Mouse (Mus musculus) frontal cortex, postnatal 10 days (tissue): ENCODE results near the gene Napa.

Experiments used
- DNase-seq, 2 experiments: peaks; one replicate each; pipeline ENCODE4 v3.0.0; 2022; ENCODE audit warnings: low spot score in 2 of 2, mixed read lengths in 1 of 2

Gene Napa

DNA sequence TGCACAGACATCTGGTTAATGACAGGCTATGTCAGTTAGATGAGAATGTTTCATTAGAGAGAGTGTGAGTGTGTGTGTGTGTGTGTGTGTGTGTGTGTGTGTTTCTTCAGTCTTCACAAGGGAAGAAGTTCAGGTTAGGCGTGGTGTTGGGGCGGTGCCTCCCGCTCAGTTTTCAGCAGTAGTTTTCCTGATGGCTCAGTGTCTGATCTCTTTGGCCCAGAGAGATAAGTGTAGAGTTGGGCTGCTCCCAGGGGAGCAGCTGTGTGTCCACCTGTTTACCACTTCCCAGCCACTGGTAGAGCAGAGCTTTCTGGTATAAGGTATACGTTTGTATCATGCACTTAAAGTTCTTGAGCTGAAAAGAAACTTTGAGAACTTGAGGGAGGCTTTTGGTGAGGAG, 1.6 kb downstream of the Napa start:
- DNase-seq: no peak

DNA sequence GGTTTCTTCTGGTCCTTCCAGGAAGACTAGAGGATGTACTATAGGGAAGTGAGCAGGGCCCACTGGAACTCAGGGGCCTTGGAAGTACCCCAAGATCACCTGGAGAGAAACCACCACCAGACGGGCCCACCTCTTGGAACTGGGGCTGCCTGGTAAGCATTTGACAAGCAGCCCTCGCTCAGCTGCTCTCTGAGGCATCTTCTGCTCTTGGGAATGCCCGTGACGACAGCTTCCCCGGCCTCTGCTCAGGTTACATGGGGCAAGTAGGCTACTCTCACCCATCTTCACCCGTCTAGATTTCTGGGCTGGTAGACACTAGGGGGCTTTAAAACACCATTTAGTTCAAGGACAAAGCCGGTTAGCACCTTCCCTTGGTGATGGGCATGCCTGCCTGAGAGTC, 2.8 kb downstream of the Napa start:
- DNase-seq: peak in 1 of 2 experiments; percentile 6

- no peak for DNase-seq
Measured at GRCm38 (mm10) chr7:16101726-16102475, 3.6 kb downstream of the Napa start.

DNA sequence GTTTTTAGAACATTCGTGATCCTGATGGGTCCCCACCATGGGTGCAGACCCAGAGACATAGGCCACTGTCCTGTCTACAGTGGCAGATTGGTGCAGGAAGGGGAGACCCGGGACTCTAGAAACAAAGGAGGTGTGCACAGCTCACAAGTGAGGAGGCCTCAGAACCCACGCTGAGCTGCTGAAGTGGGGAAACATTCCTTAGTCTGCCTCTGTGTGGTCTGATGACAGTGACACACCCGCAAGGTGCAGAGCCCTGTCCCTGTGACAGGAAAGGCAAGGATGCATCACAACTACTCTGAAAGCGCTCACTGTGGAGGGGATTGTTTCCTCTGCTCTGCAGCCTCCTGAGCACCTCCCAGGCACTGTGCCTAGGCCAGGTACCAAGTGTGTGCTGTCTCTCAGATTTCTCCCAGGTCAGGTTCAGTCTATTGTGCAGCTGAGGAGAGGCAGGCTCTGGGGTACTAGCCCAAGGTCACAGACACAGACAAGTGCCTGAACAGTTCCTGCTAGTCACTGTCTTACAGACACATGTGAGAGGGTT, 4.5 kb downstream of the Napa start:
- DNase-seq: no peak

DNA sequence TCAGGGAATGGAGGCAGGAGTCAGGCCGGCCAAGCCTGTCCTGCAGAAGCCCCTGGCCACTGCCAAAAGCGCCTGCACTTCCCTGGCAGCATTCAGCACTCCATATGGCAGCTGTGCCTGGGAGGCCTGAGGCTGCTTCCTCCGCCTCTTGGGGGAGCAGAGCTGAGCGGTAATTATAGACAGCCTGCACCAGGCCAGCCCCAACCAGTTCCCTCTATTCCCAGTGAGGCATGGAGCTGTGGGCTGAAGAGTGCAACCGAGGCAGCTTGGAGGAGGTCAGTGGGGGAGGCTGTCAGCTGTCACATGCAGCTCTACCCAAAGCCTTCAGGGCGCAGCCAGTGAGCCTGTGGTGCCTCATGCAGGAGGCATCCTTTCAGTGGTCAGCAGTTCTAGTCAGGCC, 5.5 kb downstream of the Napa start:
- DNase-seq: peak; percentile 54 to 65

GRCm38 (mm10) chr7:16104611-16105388, 6.5 kb downstream of the Napa start:
- DNase-seq: no peak

- no peak for DNase-seq
Measured at GRCm38 (mm10) chr7:16108886-16109542, 10.8 kb downstream of the Napa start.

GRCm38 (mm10) chr7:16110158-16110557, 11.9 kb downstream of the Napa start:
- no peak for DNase-seq

DNA sequence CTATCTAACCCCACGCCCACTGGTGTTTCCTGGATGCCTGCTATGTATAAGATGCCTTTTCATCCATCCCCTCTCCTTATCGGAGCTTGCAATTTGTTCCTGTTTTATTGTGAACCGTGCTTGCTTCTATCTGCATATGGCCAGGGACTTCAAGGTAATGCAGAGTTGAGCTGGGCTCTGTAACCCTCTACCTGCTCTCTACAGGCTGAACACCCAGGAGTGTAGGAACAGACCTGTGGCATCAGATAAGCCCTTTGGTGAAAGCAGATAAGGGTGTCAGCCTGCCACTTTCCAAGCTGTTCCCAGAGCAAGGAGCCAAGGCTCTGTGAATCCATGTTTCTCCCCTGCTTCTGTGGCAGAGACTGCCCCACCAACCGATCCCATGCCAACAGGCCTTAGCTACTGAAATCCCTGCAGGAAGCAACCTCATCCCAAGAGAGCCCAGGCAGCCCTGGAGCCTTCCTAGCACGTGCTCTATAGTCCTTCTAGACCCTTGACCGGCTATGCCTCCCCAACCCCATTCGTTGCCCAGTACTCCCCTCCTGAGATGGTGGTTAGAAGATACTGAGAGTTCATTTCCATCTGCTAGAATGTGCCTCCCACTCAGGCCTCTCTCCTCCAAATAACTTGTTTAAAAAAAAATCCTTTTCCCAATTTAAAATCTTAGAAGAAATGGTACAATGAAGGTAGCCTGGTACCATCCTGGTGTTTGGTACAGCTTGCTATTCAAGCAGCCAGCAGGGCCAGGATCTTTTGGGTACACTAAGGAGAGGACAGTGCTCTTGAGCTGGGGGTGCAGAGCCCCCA, 13.2 kb downstream of the Napa start:
- DNase-seq: no peak

GRCm38 (mm10) chr7:16116418-16116817, 18.2 kb downstream of the Napa start:
- DNase-seq: no peak

DNA sequence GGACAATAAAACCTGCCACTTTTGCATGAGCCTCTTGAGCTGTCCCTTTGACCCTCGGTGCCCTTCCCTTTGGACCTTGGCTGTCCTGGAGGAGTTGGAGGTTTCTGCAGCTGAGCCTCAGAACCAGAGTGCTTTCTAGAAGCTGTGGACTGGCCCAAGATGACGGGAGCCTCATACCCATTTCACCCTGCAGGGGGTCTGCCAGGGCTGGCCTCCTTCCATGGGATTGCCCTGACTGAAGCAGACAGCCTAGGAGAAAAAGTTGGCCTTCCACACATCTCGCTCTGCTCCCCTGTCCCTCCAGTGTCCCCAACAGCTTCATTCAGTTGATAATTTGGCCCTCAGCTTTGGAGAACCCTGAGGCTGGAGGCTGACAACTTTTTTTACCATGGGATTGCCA, 18.8 kb downstream of the Napa start:
- DNase-seq: no peak

GRCm38 (mm10) chr7:16119569-16120261, 21.5 kb downstream of the Napa start, which contains the start of gene Kptn:
Kptn (plus strand) TSS chr7:16119895.
- DNase-seq: peak; percentile 84 to 90

GRCm38 (mm10) chr7:16120262-16120600, 22.0 kb downstream of the Napa start:
- no peak for DNase-seq

GRCm38 (mm10) chr7:16125829-16126228, 27.6 kb downstream of the Napa start:
- no peak for DNase-seq

- no peak for DNase-seq
Measured at GRCm38 (mm10) chr7:16128344-16128743, 30.1 kb downstream of the Napa start.

DNA sequence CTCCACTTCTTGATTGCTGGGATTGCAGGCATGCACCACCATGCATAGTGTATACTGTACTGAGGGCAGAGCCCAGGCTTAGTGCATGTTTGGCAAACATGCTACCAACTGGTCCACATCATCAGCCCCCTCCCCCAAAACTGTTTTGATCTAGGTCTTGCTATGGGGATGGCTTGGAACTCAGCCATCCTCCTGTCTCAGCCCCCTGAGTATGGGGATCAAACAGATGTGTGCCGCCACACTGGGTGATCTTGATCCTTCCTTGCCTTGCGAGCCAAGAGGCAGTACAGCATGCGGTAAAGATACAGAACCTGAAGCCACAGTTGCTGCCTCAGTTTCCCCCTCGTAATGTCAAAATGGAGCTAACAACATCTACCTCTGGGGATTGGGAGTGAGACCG, 30.6 kb downstream of the Napa start:
- DNase-seq: no peak

- peak; percentile 90 for DNase-seq
Measured at GRCm38 (mm10) chr7:16129421-16129845, 31.2 kb downstream of the Napa start, which contains the start of gene Slc8a2. Slc8a2 (plus strand) TSS chr7:16129826.

DNA sequence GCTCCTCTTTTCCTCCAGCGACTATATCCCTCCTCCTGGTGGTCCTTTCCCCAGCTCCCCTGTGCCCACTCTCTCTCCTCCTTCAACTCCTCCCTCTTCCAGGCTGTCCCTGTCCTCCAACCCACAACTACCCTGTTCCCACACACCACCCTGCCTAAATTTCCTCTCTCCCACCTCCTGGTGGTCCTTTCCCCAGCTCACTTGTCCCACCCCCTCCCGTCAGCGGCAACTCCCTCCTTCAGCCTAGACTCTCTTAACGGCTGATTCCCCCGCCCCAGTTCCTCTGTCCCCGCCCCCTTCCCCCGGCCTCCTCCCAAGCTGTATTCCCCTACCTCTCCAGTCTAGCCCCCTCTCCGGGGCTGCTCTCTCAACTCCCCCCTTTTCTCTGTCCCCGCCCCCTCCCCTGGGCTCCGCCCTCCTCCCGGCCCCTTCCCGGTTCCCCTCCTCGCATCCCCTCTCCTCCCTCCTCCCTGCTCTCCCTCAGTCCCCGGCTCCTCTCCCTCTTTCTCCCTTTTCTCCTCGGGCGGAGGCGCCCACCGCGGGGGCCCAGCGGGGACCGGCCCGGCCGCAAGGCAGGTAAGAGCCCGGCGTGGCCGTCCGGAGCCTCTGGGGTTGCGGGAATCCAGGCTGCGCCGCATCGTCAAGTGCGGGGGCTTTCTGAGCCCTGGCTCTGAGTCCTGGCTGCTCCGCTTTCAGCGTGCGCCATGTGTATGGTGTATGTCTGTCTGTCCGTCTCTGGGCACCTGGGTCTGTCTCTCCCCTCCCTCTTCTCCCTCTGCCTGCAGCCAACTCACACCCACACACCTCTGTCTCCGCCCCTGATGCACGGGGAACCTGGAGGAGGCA, 31.8 kb downstream of the Napa start:
- DNase-seq: peak in 1 of 2 experiments; percentile 72

- DNase-seq: no peak
Measured at GRCm38 (mm10) chr7:16130956-16131634, 32.8 kb downstream of the Napa start.
